Mouse (Mus musculus): Measurements from ENCODE around the gene Cyp2d26.
"Not testable (repeated sequence)": the region's sequence is repeated elsewhere in the genome, so short reads cannot be mapped to it uniquely, and the experiment has no call there.

The Cyp2d26 gene

DNA sequence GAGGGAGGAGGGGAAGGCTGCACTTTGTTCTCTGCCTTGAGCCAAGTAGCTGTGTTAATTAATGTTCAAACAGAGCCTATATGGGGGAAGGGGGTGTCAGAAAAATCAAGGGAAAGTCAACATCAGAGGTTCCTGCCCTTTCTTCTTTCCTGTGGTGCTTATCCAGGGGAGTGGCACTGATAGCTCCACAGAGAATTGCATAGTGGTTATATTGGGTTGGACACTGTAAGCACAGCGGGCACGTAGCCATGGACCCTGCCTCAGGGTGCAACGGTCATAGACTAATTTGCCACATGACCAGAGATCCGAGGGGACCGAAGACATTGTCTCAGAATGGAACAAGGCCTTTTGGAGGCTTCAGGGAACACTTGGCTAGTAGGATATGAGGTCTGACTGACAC is at the start of gene Cyp2d26:
Cyp2d26 (minus strand) TSS at position 18 of the 400 bp plus-strand sequence.
- DNase-seq (ENCODE audit: low spot score in 2 of 2): no peak

DNA sequence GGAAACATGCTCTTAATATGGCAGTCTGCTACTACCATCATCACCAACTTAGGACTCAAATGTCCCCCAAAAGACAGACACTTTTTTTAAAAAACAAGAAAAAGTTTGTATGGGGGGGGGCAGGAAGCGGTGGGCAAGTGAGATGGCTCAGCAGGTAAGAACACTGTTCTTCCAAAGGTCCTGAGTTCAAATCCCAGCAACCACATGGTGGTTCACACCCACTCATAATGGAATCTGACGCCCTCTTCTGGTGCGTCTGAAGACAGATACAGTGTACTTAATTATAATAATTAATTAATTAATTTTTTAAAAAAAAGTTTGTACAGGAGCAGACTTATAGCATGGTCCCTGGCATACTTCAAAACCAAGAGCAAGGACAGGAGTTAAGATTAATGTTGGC is 45.1 kb upstream of the Cyp2d26 start:
- DNase-seq (ENCODE audit: low spot score in 2 of 2): no peak

DNA sequence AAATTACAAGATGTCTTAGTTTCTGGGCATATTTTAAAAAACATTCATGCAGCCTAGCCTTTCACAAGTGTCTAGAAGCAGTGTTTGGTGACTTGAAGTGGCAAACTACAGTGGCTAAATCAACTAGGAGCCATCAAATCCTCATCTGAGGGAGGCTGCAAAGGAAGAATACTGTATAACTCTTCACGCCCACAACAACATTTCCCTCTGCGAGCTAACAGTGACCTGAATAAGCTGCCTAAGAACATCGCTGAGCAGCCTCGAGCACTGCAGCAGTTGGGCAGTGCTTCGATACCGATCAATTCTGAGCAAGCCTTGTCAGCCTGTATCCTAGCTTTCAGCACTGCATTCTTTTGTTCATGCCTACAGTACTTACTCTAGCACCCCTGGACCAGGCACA is 35.8 kb upstream of the Cyp2d26 start:
- no peak for DNase-seq (ENCODE audit: low spot score in 2 of 2)

DNA sequence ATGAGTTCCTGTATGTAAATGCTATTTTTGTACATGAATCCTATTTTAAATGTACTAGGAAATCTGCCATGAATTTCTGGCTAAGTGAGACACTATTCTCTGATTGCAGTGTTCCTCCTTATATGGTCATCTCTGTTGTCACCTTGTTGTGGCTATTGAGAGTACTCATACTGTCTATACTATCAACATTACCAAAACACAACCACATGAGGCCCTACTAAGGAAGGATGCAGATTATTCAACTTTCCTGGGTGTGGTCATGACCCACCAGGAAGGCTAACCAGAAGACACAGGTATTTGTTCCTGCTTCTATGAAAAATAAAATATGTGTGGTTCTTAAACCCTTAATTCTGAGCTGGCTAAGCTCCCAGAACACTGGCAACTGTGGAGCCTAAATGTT is 31.8 kb upstream of the Cyp2d26 start:
- DNase-seq (ENCODE audit: low spot score in 2 of 2): no peak

DNA sequence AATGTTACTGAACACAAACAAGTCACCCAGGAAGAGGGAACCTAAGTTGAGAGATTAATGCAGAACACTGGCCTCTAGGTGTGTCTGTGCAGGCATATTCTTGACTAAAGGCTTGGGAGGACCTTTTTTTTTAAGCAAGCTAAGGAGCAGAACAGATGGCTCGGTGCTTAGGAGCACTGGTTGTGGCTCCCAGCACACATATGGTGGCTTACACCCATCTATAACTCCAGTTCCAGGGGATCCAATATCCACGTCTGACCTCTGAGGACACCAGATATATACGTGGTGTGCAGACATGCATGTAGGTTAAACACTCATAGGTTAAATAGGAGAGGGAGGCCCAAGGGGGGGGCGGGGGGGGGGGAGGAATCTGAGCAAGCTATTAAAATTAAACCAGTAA is 28.3 kb upstream of the Cyp2d26 start:
- no peak for DNase-seq (ENCODE audit: low spot score in 2 of 2)

DNA sequence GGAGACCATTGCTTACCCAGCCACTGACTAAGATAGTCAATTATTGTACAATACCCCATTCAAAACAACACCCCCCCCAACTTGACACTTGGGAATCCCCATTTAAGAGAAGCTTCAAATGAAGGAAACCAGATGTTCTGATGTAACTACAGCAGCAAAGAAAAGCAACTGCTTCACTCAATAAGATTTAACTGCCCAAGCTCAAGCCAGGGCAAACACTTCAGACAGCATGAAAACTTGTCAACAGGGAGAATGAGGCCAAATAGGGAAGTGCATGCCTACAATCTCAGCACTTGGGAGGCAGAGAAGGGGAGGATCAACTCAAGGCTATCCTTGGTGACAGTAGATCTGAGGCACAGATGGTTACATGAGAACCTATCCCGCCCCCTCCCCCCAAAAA is 27.6 kb upstream of the Cyp2d26 start:
- DNase-seq (ENCODE audit: low spot score in 2 of 2): no peak

DNA sequence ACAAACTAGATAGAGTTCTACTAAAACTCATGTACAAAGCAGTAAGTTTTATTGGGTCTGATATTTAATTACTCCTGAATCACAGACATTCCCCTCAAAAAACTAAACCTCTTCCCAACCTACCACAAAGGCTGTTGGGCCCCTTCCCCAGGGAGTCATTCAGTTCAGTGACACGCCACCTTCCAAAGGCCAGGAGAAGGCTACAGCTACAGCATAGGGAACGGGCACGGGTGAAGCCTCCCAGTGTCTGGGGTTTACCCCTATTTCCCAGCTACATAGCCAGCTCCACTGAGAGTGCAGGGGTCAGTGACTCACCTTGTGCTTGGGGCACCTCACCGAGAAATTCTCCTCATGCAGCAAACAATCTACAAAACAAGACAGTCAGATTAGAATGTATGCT is 21.2 kb upstream of the Cyp2d26 start:
- DNase-seq (ENCODE audit: low spot score in 2 of 2): no peak

DNA sequence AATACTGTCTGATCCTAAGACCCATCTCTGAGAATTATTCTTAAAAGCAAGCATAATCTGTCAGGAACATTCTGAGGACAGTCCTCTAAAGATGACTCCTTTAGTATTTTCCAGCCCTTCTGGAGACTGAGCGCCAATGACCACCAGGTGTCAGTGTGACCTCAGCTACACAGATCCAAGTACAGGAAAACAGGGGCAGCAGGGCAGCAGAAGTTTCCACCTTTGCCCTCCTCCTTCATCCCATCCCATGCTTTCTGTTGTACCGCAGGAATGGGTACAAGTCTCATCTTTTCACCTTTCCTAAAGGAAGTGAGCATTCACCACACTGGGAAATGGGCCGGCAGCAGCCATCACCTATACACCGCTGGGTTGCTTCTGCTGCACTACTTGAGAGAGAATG is 20.7 kb upstream of the Cyp2d26 start:
- DNase-seq (ENCODE audit: low spot score in 2 of 2): peak; percentile 20 to 54

DNA sequence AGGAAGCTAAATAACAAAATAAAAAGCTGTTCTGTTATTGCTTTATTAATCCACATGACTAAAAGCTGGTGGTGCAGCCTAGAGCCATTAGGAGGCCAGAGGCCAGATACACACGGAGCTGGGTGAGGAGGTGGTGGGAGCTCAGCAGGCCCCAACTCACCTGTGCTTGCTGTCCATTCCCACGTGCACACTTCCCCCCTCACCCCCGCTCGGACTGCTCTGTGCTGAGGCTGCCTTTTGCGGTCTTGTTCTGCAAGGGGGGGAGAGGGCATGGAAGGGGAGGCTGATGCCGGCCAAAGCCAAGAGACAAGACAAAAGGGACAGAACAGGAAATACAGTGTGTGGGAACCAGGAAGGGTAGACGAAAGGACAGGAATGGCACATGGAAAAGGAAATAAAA is 20.2 kb upstream of the Cyp2d26 start:
- no peak for DNase-seq (ENCODE audit: low spot score in 2 of 2)

DNA sequence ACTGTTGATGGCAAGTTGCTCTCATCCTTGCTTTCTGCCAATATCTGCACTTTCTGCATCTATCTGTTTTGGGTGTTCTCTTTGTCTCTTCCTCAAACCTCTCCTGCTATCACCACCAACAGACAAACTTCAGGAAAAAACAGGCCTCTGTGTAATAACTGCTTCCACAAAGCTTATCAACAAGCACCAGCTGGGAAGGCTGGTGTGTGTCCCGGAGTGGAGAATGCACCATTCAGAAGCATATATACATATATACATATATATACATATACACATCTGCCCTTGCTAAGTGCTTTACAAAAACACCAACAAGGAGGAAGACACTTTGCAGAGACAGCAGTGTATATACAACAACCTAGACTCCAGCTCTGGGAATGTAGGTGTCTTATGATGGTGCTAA is 16.5 kb upstream of the Cyp2d26 start:
- DNase-seq (ENCODE audit: low spot score in 2 of 2): no peak

DNA sequence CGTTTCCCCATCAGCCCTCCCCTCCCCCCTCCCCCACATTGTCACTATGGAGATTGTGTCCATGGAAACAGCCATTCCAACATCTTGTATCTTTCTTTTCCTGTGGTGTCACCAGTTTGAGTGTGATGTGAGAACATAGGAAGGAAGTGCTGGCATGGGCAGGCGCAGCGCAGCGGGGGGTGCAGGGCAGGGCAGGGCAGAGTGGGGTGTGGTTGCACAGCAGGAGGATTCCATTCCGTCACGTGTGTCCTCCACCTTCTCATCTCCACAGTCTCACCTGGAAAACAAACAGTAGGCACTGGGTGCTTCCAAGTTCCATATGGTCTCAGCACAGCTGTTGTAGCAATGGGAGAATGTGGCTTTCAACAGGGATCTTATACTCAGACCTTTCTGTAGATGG is 15.4 kb upstream of the Cyp2d26 start:
- DNase-seq (ENCODE audit: low spot score in 2 of 2): no peak

DNA sequence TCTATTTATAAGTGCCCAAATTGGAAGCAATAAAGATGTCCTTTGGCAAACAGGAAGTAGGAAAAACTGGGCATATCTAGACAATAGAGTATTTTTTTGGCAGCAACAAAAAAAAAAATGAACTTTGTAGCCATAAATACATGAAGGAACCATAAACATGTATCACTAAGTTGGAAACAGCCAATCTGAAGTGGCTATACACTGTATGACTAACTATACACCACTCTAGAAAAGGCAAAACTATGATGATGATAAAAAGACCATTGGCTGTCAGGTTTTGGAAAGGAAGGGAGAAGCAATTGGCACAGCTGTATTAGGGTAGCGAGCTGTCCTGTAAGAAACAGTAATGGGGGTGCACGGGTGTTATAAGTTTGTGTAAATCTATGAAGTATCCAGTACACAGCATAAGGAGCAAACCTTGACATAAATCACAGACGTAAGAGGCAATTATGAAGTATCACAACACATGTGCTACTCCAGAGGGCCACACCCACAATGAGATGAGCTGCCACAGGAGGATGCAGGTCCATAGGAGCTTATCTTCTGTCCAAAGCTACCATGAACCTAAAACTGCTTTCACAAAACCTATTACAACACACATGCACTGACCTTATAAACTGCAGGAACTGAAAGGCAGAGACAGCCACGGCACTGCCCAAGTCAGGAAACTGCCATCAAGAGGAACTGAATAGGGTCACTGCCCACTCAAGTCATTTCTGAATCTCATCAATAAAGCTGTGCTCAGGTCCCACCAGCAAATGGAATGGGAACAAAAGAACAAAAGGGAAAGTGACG is 13.1 kb upstream of the Cyp2d26 start:
- DNase-seq (ENCODE audit: low spot score in 2 of 2): no peak

DNA sequence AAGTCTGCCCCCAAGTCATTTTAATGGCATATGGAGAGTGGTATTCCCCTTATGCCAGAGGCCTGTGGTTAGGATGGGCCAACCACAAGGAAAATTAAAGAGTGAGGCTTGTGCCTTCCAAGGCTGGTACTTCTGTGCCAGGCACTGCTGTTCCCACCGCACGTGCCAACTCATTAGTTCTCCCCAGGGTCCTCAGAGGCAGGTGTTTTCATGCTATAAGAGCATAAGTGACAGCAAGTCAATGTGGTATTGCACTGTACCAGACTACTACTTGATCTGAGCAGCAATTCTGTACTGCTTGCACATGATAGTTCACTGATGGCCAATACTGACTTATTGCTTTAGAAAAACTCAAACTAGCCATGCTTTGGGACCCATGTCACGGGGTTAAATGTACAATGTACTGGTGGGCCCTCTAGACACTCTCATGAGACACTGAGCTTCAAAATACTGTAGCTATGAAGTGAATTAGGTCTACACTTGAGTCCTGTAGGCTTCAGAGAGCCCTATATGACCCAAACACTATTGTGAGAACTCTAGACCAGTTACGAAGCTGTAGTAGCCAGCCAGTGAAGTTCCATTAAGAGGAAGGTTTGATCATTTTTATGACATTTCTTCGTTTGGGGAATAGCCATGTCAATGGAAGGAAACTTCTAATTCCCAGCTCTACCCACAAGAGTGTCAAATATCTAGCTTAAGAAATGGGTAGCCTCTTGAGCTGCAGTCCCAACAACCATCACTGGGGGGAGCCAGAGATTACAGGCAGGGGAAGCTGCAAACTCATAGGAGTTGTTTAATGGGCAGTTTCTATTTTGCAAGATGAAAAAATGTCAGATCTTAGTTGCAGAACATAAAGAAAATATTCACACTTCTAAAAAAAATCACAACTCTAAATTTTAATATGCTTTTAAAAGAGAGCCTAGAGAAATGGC is 10.9 kb upstream of the Cyp2d26 start:
- DNase-seq (ENCODE audit: low spot score in 2 of 2): peak; percentile 55 to 73

DNA sequence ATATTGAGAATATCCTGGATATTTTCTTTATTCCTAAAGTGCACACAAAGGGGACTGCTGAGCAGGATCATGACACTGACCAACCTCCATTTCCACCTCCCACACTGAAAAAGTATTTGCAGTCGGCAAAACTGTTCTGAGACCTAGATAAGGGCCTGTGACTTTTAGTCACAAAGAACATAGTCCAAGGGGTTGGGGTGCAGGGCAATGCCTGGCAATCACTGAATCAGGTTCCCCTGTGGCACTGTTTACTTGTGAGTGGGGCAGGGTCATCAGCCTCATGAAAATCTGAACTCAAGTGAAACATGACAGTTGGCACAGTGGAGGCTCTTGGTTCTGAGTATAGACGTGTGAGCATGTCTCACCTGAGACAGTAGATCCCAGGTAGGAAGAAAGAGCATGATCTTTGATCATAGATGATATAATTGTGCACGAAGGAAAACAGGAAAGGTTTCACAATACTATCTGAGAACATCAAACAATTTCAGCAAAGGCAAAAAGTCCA is 1.9 kb upstream of the Cyp2d26 start:
- DNase-seq (ENCODE audit: low spot score in 2 of 2): no peak

DNA sequence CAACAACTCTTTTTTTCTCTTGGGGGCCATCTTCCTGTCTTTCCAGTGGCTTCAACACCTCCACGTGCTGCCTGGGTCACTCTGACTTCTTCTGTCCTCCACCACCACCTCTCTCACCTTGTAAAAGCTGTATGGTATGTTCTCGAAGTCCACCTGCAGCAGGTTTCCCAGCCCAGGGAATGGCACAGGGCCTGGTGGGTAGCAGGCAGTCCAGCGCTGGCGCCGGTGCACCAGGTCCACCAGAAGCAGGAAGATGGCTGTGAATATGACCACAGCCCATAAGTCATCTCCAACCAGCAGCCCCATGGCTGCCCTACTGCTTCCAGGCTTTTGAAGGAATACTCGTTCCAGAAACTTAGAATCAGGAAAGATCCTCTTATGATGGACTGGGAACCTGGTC is 226 bp downstream of the Cyp2d26 start:
- DNase-seq (ENCODE audit: low spot score in 2 of 2): no peak

DNA sequence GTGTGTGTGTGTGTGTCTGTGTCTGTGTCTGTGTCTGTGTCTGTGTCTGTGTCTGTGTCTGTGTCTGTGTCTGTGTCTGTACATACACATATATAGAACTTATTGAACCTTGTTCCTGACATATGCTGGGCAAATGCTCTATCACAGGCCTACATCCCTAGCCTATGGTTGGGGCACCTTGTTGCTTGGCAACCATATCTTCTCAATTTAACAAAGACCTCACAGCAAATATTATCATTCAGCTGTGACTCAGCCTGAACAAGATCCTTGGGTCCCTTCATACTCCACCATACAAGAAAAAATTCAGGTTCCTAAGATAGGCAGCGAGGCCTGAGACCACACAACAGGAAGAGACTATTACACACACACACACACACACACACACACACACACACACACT is 640 bp downstream of the Cyp2d26 start:
- DNase-seq (ENCODE audit: low spot score in 2 of 2): no peak

DNA sequence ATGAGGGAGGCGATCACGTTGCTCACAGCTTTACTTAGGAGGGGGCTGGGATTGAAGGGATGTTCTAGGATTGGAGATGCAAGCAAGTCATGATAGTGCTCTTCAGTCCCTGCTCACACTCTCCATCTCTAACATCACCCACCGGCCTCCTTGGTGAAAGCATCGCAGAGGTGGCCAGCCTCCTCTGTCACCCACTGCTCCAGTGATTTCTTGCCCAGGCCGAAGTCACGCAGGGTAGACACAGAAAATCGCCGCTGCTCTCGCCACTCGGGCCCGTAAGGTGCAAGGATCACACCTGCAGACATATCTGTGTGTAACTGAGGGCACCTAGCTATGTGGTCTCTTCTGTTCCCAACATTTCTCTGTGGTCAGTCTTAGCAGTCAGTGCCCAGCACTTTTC is 1.5 kb downstream of the Cyp2d26 start:
- no peak for DNase-seq (ENCODE audit: low spot score in 2 of 2)

DNA sequence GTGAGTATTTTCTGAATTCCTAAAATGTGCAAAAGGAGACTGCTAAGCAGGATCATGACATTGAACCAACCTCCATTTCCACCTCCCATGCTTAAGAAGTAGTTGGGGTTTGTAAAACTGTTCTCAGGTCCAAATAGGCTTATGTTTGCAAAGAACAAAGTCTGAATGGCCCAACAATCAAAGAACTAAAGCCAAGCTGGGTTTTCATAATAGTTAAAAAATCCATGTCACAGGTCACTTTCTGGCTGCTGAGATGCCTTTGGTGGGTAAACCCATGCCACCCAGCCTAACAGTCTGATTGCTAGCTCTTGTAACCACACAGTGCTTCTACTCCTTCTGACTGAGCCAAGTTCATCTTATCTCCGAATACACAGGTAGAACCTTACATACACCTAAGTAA is 9.5 kb downstream of the Cyp2d26 start:
- no peak for DNase-seq (ENCODE audit: low spot score in 2 of 2)

DNA sequence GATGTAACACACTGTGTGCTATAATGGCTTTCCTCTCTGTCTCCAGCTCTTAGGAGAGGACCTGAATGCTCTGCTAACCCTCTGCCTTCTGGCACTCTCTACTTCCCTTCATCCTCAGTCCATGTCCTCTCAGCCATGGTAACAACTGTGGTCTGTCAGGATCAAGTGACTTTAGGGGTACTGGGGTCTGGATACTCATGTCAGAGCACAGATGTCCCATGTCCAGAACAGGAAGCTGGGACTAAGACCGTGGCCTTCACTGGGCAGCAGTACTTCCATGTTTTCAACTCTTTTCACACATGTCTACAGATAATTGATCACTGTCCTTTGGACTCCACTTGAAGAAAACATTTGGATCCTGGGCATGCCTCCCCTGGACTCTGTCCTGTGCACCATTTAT is 10.3 kb downstream of the Cyp2d26 start:
- no peak for DNase-seq (ENCODE audit: low spot score in 2 of 2)

DNA sequence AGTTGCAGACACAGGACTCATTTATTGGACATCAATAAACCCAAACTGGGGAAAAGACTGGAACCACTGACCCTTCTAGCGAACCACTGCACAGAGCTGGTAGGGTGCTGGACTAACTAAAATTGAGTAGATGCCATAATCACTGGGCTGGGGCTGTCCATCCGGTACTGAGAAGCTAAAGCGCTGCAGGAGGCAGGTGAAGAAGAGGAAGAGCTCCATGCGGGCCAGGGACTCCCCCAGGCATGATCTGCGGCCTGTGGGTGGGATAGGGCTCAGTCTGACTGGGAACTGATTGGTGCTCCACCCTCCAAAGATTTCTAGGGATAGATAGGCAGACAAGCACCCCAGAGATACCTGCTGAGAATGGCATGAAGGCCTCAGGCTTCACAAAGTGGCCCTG is 16.2 kb downstream of the Cyp2d26 start:
- not testable (repeated sequence) for DNase-seq (ENCODE audit: low spot score in 2 of 2)

DNA sequence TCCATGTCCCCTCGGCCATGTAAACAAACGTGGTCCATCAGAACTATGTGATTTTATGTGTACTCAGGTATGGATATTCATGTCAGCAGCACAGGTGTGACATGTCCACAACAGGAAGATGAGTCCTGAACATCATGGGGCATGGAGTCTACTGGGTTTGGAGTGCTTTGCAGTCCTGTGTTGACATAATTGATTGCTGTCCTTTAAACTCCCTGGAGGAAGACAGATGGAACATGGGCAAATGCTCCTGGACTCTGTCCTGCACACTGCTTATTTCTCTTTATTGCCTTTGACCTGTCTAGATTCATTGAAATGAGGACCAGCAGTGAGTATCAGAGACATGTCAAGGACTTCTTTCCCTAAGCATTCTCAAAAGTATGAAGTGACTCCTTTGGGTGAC is 28.2 kb downstream of the Cyp2d26 start:
- no peak for DNase-seq (ENCODE audit: low spot score in 2 of 2)

DNA sequence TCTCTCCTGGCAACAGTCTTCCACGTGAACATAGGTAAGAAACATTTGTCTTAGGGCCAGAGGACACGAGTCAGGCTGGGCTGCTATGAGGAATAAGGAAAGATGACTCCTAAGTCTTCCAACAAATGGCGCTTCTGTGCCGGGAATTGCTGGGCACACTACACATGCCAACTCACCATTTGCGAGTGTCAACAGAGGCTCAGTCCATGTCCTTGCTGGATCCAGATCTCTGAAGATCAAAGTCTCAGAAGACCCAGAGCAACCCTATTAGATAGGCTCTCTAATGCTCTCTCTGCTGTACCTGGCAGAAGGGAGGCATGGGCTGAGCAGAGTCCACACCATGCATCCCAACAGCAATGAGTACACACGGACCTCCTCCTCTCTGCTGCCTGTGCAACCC is 29.2 kb downstream of the Cyp2d26 start:
- DNase-seq (ENCODE audit: low spot score in 2 of 2): no peak

All from natural killer cell, adult 2 months (primary cell).